Mouse (Mus musculus): ENCODE data around the gene Car15.

Gene Car15

GRCm38 (mm10) chr16:17833681-17834399 lies 4.3 kb downstream of the Car15 start:
- DNase-seq (ENCODE audit: extremely low read depth, low read depth) = no peak

GRCm38 (mm10) chr16:17833321-17833680 lies 4.9 kb downstream of the Car15 start:
- no peak for DNase-seq (ENCODE audit: extremely low read depth, low read depth)

GRCm38 (mm10) chr16:17832821-17833220 lies 5.3 kb downstream of the Car15 start, which contains the start of gene B830017H08Rik:
Gene B830017H08Rik (plus strand): TSS chr16:17833121.
- no peak for DNase-seq (ENCODE audit: extremely low read depth, low read depth)

GRCm38 (mm10) chr16:17831781-17832180 lies 6.4 kb downstream of the Car15 start:
- no peak for DNase-seq (ENCODE audit: extremely low read depth, low read depth)

GRCm38 (mm10) chr16:17830385-17831178 lies 7.6 kb downstream of the Car15 start:
- DNase-seq (ENCODE audit: extremely low read depth, low read depth) = no peak

- no peak for DNase-seq (ENCODE audit: extremely low read depth, low read depth)
Measured at GRCm38 (mm10) chr16:17828867-17829266, 9.3 kb downstream of the Car15 start.

- peak; percentile 50 for DNase-seq (ENCODE audit: extremely low read depth, low read depth)
Measured at GRCm38 (mm10) chr16:17828229-17828628, 9.9 kb downstream of the Car15 start.

GRCm38 (mm10) chr16:17826500-17826899 lies 11.7 kb downstream of the Car15 start:
- no peak for DNase-seq (ENCODE audit: extremely low read depth, low read depth)

- no peak for DNase-seq (ENCODE audit: extremely low read depth, low read depth)
Measured at GRCm38 (mm10) chr16:17816528-17816927, 21.6 kb downstream of the Car15 start.

- DNase-seq (ENCODE audit: extremely low read depth, low read depth) = peak; percentile 68
Measured at GRCm38 (mm10) chr16:17815411-17816402, 22.5 kb downstream of the Car15 start.

GRCm38 (mm10) chr16:17813173-17813572 lies 25.0 kb downstream of the Car15 start:
- DNase-seq (ENCODE audit: extremely low read depth, low read depth) = no peak

GRCm38 (mm10) chr16:17812120-17812519 lies 26.0 kb downstream of the Car15 start:
- peak; percentile 42 for DNase-seq (ENCODE audit: extremely low read depth, low read depth)

GRCm38 (mm10) chr16:17809711-17810110 lies 28.5 kb downstream of the Car15 start:
- no peak for DNase-seq (ENCODE audit: extremely low read depth, low read depth)

GRCm38 (mm10) chr16:17809125-17809524 lies 29.0 kb downstream of the Car15 start:
- DNase-seq (ENCODE audit: extremely low read depth, low read depth) = no peak

- DNase-seq (ENCODE audit: extremely low read depth, low read depth) = peak; percentile 79
Measured at GRCm38 (mm10) chr16:17807192-17808009, 30.8 kb downstream of the Car15 start.

GRCm38 (mm10) chr16:17806581-17807191 lies 31.5 kb downstream of the Car15 start:
- no peak for DNase-seq (ENCODE audit: extremely low read depth, low read depth)

- no peak for DNase-seq (ENCODE audit: extremely low read depth, low read depth)
Measured at GRCm38 (mm10) chr16:17804982-17805381, 33.2 kb downstream of the Car15 start.

GRCm38 (mm10) chr16:17804449-17804912 lies 33.7 kb downstream of the Car15 start:
- DNase-seq (ENCODE audit: extremely low read depth, low read depth) = peak; percentile 64

- no peak for DNase-seq (ENCODE audit: extremely low read depth, low read depth)
Measured at GRCm38 (mm10) chr16:17803675-17804448, 34.3 kb downstream of the Car15 start.

All from MEL-GATA-1-ER (cell line).